Mouse (Mus musculus) stomach, embryonic 15.5 days (tissue): ENCODE measurements around the gene Chrne. TPM values are rescaled to one million over a fixed set of nuclear protein-coding genes. Genes with fewer than 3 reads are reported as not detected.

Source experiments
- ATAC-seq: fragments of 200-750 bp; cut with Nextera tagmentation; 2 replicates; pipeline ENCODE4 v1.8.0; 2017; ENCODE audit warnings: low read depth, moderate number of reproducible peaks, moderate TSS enrichment; ENCODE audit not compliant: insufficient read depth, low FRiP score
- H3K27ac ChIP-seq: fragments of 300-500 bp; sonication (generic); 2 replicates; pipeline ENCODE4 v1.5.1; 2015; ENCODE audit warnings: mild to moderate bottlenecking, inconsistent platforms
- H3K27me3 ChIP-seq: fragments of 300-500 bp; sonication (generic); replicated peaks from 2 replicates; pipeline ENCODE4 v1.6.1; 2015; ENCODE audit warnings: inconsistent platforms
- H3K36me3 ChIP-seq: fragments of 300-500 bp; sonication (generic); 2 replicates; pipeline ENCODE4 v1.6.1; 2015; ENCODE audit warnings: inconsistent platforms
- H3K4me1 ChIP-seq: fragments of 300-500 bp; sonication (generic); 2 replicates; pipeline ENCODE4 v1.6.1; 2015; ENCODE audit warnings: inconsistent platforms
- H3K4me2 ChIP-seq: fragments of 300-500 bp; sonication (generic); 2 replicates; pipeline ENCODE4 v1.6.1; 2015; ENCODE audit warnings: mild to moderate bottlenecking, inconsistent platforms
- H3K4me3 ChIP-seq: fragments of 300-500 bp; sonication (generic); replicated peaks from 2 replicates; pipeline ENCODE4 v1.5.1; 2015; ENCODE audit warnings: inconsistent platforms
- H3K9ac ChIP-seq: fragments of 300-500 bp; sonication (generic); 2 replicates; pipeline ENCODE4 v1.6.1; 2015; ENCODE audit warnings: inconsistent platforms
- H3K9me3 ChIP-seq: fragments of 300-500 bp; sonication (generic); 2 replicates; pipeline ENCODE4 v1.6.1; 2016; ENCODE audit warnings: inconsistent platforms
- WGBS: fragments of 180-500 bp; shearing (Covaris S2); methylation state at CpG from one replicate; pipeline ENCODE4 v1.1.7; 2015; 5-methylcytosine and 5-hydroxymethylcytosine counted together
- polyA plus RNA-seq: library from polyadenylated mRNA; unstranded; fragments of >200 nt; fragmentation: Nextera tagmentation; extraction: Ambion mirVana; gene quantifications from 2 replicates; pipeline ENCODE4 v1.2.1, GENCODE M21; 2015

The Chrne gene
- polyA plus RNA-seq, 1 experiment from 2014 or later: not detected

DNA sequence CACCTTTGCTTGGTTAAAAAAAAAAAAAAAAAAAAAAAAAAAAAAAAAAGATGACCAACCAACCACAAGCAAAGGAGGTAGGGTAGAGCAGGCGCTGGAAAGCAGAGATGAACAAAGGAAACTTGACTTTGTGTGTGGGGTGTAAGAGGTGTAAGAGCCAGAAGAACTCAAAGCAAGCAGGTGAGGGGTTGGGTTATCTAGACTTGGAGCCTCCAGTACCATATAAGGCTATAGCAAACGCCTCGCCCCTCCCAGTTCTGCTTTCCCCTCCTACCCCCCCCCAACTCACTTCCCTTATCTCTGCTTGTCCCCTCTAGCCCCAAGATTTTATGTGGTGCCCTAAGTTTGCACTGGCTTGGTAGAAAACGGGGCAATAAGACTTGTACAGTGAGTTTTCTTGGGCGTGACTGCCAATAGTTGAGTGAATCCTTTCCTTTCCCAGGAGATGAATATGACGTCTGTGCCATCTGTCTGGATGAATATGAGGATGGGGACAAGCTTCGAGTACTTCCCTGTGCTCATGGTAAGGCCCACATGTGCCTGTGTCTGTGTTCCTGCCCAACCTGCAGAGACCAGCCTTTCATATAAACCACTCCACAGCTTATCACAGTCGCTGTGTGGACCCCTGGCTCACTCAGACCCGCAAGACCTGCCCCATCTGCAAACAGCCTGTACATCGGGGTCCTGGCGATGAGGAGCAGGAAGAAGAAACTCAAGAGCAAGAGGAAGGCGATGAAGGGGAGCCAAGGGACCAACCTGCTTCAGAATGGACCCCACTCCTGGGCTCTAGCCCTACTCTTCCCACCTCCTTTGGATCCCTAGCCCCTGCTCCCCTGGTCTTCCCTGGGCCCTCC is 31.5 kb upstream of the Chrne start:
- WGBS: 57% methylated on average over 12 of the region's 12 CpGs
- H3K27me3 ChIP-seq: no peaks in the 10 kb centered on the region
- H3K4me2 ChIP-seq: peak overlapping the region; percentile 94
- H3K9ac ChIP-seq: no peak overlapping the region
- no peaks in the 10 kb centered on the region for H3K9me3 ChIP-seq
- H3K4me1 ChIP-seq: peaks cover 51% of the 10 kb centered on the region
- peaks cover 36% of the 10 kb centered on the region for H3K36me3 ChIP-seq
- ATAC-seq: no peak
- peak overlapping the region; percentile 5 for H3K4me3 ChIP-seq
- H3K27ac ChIP-seq: peak overlapping the region; percentile 97

GRCm38 (mm10) chr11:70649185-70649734 is 30.2 kb upstream of the Chrne start:
- Histone ChIP-seq H3K36me3 (peaks cover 45% of the 10 kb centered on the region), H3K27me3 (no peaks in the 10 kb centered on the region), H3K9ac (no peak overlapping the region), H3K4me3 (peak overlapping the region; percentile 71; the same call in 1 of the 2 replicates), H3K4me1 (peaks cover 53% of the 10 kb centered on the region), H3K9me3 (no peaks in the 10 kb centered on the region), H3K27ac (peak overlapping the region; percentile 97), H3K4me2 (peak overlapping the region; percentile 93)
- WGBS: 77% methylated on average over 8 of the region's 8 CpGs
- ATAC-seq: no peak

- WGBS: 72% methylated on average over 4 of the region's 4 CpGs
- no peak for ATAC-seq
- Histone ChIP-seq H3K4me1 (peaks cover 53% of the 10 kb centered on the region), H3K36me3 (peaks cover 48% of the 10 kb centered on the region), H3K4me3 (peak overlapping the region; percentile 71), H3K9ac (peak overlapping the region; percentile 21; the same call in 1 of the 2 replicates), H3K27ac (peak overlapping the region; percentile 97; the same call in 1 of the 2 replicates), H3K9me3 (no peaks in the 10 kb centered on the region), H3K27me3 (no peaks in the 10 kb centered on the region), H3K4me2 (peak overlapping the region; percentile 93)
Observed at GRCm38 (mm10) chr11:70648512-70648911, 29.5 kb upstream of the Chrne start.

DNA sequence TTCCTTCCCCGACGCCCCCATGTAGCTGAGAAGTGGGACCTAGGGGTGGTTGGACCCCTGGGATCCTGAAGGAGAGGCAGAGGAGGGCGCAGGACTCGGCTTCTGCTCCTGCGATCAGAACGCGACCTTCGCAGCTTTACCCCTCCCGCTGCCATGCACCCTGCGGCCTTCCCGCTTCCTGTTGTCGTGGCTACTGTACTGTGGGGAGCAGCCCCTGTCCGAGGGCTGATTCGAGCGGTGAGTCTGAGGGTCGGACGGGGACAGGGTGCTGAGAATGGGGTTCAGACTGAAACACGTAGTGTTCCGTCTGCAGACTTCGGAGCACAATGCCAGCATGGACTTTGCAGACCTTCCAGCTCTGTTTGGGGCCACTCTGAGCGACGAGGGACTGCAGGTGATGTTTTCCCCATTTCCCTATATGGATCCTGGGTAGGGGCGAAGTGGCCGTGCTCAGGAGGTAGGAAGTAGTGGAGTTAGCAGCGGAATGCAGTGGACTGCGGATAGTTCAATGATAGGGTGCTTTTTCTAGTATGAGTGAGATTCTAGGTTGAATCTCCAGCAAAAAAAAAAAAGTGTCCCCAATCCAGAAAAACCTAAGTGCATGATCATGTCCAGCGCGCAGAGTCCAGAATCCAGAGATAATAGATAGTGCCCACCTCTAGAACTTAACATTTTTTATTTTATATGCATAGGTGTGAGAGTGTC is 28.9 kb upstream of the Chrne start:
- no peak for ATAC-seq
- H3K9ac ChIP-seq: peak overlapping the region; percentile 97
- 3% methylated on average over 28 of the region's 28 CpGs for WGBS
- H3K36me3 ChIP-seq: peaks cover 52% of the 10 kb centered on the region
- H3K27me3 ChIP-seq: no peaks in the 10 kb centered on the region
- H3K27ac ChIP-seq: peak overlapping the region; percentile 97
- peak overlapping the region; percentile 93 for H3K4me2 ChIP-seq
- H3K4me3 ChIP-seq: peak overlapping the region; percentile 71
- H3K4me1 ChIP-seq: peaks cover 52% of the 10 kb centered on the region
- H3K9me3 ChIP-seq: no peaks in the 10 kb centered on the region

DNA sequence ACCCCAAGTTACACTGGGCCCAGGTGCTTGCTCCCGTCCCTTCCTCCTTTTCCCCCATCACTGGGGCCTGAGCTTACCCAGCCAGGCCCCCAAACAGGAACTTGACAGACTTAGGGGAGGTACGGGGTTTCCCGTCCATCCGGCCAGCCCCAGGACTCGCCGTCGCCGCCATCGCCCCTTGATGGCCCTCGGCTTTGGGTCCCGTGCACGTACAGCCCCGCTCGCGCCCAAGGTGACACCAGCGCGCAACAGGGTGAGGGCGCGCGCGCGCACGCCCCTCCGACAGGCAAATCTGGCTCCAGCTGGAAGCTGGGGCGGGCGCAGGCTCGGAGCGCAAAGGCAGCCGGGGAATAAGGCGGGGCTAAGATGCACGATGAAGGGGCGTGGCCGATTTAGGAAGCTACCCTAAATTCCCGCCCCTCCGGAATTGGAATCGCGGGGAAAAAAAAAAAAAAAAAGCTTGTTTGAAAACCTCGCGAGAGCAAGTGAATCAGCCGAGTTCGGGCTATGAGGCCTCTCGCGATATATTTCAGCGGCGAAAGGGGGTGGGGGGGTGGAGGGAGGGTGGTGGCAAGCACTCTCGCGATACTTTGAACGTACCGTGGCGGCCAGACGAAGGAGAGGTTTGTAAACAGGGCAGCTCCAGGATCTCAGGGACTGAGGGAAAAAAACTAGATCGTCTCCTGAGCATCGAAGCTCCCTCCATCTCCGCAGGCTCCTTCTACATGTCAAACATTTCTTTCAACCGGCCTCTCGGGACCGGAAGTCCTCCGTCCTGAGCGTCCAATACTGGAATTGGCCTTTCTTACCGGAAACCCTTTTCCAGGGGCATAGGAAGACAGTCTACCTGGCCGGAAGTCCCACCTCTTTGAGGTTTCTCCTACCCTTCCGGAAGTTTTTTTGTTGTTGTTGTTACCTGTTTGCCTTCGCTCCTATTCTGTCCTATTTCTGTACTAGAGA is 28.0 kb upstream of the Chrne start, which contains the start of the genes Rnf167 and Slc25a11:
TSS of gene Rnf167 (plus strand) at position 545 of the 960 bp plus-strand sequence.
TSS of gene Slc25a11 (minus strand) at position 789 of the 960 bp plus-strand sequence.
- H3K36me3 ChIP-seq: peaks cover 48% of the 10 kb centered on the region
- H3K9ac ChIP-seq: peak within 1 kb of the TSS; percentile 97

DNA sequence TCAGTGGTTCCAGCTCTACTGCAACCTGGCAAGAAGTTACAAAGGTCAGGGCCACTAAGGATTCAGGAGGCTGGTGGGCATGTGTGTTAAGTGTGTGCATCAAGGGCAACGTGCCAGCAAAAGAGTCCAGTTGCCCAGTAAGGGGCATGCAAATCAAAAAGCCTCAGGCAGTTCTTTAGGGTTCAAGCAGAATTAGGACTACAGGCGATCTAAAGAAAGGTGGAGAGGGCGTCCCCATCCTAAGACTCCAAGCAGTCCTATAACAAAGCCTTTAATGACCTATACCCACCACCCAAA is 27.2 kb upstream of the Chrne start:
- Histone ChIP-seq H3K9me3 (no peaks in the 10 kb centered on the region), H3K27me3 (no peaks in the 10 kb centered on the region), H3K36me3 (peaks cover 42% of the 10 kb centered on the region), H3K27ac (peak overlapping the region; percentile 90), H3K4me3 (peak overlapping the region; percentile 71), H3K9ac (peak overlapping the region; percentile 88), H3K4me2 (peak overlapping the region; percentile 71), H3K4me1 (peaks cover 37% of the 10 kb centered on the region)
- WGBS: 24% methylated on average over 3 of the region's 3 CpGs
- no peak for ATAC-seq

More for the DNA sequence above, 28.0 kb upstream of the Chrne start, which contains the start of the genes Rnf167 and Slc25a11:
- Histone ChIP-seq H3K27me3 (no peaks in the 10 kb centered on the region), H3K4me2 (peak within 1 kb of the TSS; percentile 93), H3K4me3 (peak within 1 kb of the TSS; percentile 71), H3K9me3 (no peaks in the 10 kb centered on the region), H3K27ac (peak within 1 kb of the TSS; percentile 97), H3K4me1 (peaks cover 44% of the 10 kb centered on the region)
- under 1% methylated on average over 63 of the region's 63 CpGs for WGBS
- ATAC-seq: peak; percentile 84

DNA sequence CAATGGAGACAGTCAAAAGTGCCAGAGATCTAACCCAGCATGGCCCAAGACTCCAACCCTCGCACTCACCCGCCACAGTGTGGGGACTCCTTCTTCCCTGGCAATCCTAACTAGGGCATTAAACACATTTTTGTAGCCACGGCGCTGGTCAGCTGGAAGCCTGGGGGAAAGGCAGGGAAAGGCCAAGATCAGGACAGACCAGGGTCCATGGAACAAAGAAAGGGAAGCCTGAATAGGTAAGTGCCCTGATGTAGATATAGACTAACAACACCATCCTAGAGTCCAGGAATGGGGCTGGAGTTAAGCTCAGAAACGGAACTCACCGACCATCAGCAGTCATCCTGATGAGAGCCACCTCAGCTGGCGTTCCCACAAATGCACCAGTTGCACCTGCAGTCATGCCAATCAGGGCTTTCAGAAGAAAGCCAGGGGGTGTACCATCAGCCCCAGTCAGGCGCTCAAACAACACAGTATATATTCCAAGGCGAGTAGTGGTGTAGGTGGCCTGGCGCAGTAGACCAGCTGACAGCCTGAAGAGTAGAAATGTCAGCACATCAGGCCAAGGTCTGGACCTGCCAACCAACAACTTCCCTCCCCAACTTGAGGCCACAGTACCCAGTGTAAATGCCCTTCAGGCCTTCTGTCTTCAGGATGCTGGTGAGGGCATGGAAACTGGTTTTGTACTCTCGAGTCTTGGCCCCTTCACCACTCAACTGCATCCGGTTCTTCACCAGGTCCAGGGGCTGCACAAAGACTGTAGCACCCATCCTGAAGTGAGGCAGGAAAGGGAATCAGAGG is 26.6 kb upstream of the Chrne start:
- Histone ChIP-seq H3K27ac (peak overlapping the region; percentile 90; the same call in 1 of the 2 replicates), H3K9me3 (no peaks in the 10 kb centered on the region), H3K27me3 (no peaks in the 10 kb centered on the region), H3K9ac (peak overlapping the region; percentile 88), H3K4me2 (peak overlapping the region; percentile 71), H3K4me3 (peak overlapping the region; percentile 71), H3K4me1 (peaks cover 32% of the 10 kb centered on the region), H3K36me3 (peaks cover 37% of the 10 kb centered on the region)
- 86% methylated on average over 12 of the region's 12 CpGs for WGBS
- no peak for ATAC-seq

DNA sequence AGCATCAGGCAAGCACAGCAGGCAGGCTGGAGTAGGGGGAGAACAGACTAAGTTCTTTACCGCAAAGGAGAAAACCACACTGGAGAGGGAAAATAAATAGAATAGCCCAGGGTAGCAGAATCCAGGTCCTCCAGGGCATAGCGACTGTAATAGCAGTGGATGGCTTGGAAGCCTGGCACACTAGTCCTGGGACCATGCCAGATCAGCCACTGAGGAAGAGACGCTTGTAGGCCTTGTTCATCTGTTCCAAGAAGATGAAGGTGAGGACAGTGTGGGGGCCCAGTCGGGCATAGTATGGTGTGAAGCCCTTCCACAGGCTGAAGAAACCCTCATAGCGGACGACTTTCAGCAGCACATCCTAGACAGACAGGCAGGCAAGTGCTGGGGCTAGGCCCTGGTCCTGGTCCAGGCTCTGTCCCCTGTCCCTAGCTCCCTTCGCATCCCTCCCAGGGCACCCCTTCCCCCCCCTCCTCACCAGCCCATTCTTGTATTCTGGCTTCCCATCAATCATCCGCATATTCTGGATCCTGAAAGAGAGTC is 25.6 kb upstream of the Chrne start:
- H3K9ac ChIP-seq: no peak overlapping the region
- H3K36me3 ChIP-seq: peaks cover 30% of the 10 kb centered on the region
- WGBS: 96% methylated on average over 8 of the region's 8 CpGs
- no peak overlapping the region for H3K27ac ChIP-seq
- peaks cover 25% of the 10 kb centered on the region for H3K4me1 ChIP-seq
- H3K9me3 ChIP-seq: no peaks in the 10 kb centered on the region
- ATAC-seq: no peak
- H3K4me2 ChIP-seq: no peak overlapping the region
- no peaks in the 10 kb centered on the region for H3K27me3 ChIP-seq
- no peak overlapping the region for H3K4me3 ChIP-seq

- H3K4me1 ChIP-seq: peaks cover 12% of the 10 kb centered on the region
- no peaks in the 10 kb centered on the region for H3K9me3 ChIP-seq
- ATAC-seq: no peak
- WGBS: 93% methylated on average over 6 of the region's 6 CpGs
- H3K9ac ChIP-seq: no peak overlapping the region
- H3K27me3 ChIP-seq: no peaks in the 10 kb centered on the region
- no peak overlapping the region for H3K27ac ChIP-seq
- H3K4me3 ChIP-seq: no peak overlapping the region
- no peak overlapping the region for H3K4me2 ChIP-seq
- H3K36me3 ChIP-seq: peaks cover 18% of the 10 kb centered on the region
Observed at GRCm38 (mm10) chr11:70643051-70643450, 24.0 kb upstream of the Chrne start.

- Histone ChIP-seq H3K4me2 (no peak overlapping the region), H3K4me3 (no peak overlapping the region), H3K36me3 (peaks cover 18% of the 10 kb centered on the region), H3K4me1 (peaks cover 10% of the 10 kb centered on the region), H3K9me3 (no peaks in the 10 kb centered on the region), H3K9ac (no peak overlapping the region), H3K27ac (no peak overlapping the region), H3K27me3 (no peaks in the 10 kb centered on the region)
- ATAC-seq: no peak
- WGBS: 79% methylated on average over 7 of the region's 7 CpGs
Observed at GRCm38 (mm10) chr11:70641241-70641640, 22.2 kb upstream of the Chrne start.
